Mouse (Mus musculus): Measurements from ENCODE around the gene Pacsin1. TPM values are rescaled to one million over a fixed set of nuclear protein-coding genes. Genes with fewer than 3 reads are reported as not detected.
"Not testable (repeated sequence)": the region's sequence is repeated elsewhere in the genome, so short reads cannot be mapped to it uniquely, and the experiment has no call there.

Pacsin1 gene
- polyA plus RNA-seq, 1 experiment from 2014 or later: 32.1 TPM

- no peaks in the 10 kb centered on the region for H3K36me3 ChIP-seq
- 9% methylated on average over 91 of the region's 91 CpGs for WGBS
- no peaks in the 10 kb centered on the region for H3K9me3 ChIP-seq
- peaks cover 48% of the 10 kb centered on the region for H3K4me1 ChIP-seq
- H3K27me3 ChIP-seq: no peaks in the 10 kb centered on the region
- H3K9ac ChIP-seq (replicated peaks): peak within 1 kb of the TSS; percentile 97
- H3K4me2 ChIP-seq (replicated peaks): peak within 1 kb of the TSS; percentile 79
- H3K27ac ChIP-seq (replicated peaks): peak within 1 kb of the TSS; percentile 96
- ATAC-seq (replicated peaks): peak; percentile 88
- peak within 1 kb of the TSS; percentile 95 for H3K4me3 ChIP-seq
Observed at GRCm38 (mm10) chr17:27623360-27624326, 31.7 kb upstream of the Pacsin1 start, which contains the start of gene Nudt3. Gene Nudt3 (minus strand): TSS chr17:27623495.

- 36% methylated on average over 7 of the region's 7 CpGs for WGBS
- H3K4me1 ChIP-seq: peaks cover 31% of the 10 kb centered on the region
- H3K9ac ChIP-seq (replicated peaks): no peak overlapping the region
- no peak for ATAC-seq (replicated peaks)
- no peak overlapping the region for H3K4me2 ChIP-seq (replicated peaks)
- no peak overlapping the region for H3K4me3 ChIP-seq
- no peaks in the 10 kb centered on the region for H3K9me3 ChIP-seq
- no peaks in the 10 kb centered on the region for H3K27me3 ChIP-seq
- no peak overlapping the region for H3K27ac ChIP-seq (replicated peaks)
- peaks cover 11% of the 10 kb centered on the region for H3K36me3 ChIP-seq
Observed at GRCm38 (mm10) chr17:27625455-27626251, 29.7 kb upstream of the Pacsin1 start.

- no peak overlapping the region for H3K9ac ChIP-seq (replicated peaks)
- H3K27me3 ChIP-seq: no peaks in the 10 kb centered on the region
- H3K9me3 ChIP-seq: no peaks in the 10 kb centered on the region
- H3K4me1 ChIP-seq: peaks cover 21% of the 10 kb centered on the region
- WGBS: 8% methylated on average over 5 of the region's 5 CpGs
- no peak overlapping the region for H3K4me2 ChIP-seq (replicated peaks)
- 0 out of 2 replicates have a peak, but pooled peaks have one; percentile 4 for ATAC-seq (replicated peaks)
- H3K36me3 ChIP-seq: peaks cover 22% of the 10 kb centered on the region
- no peak overlapping the region for H3K4me3 ChIP-seq
- peak overlapping the region; percentile 54 for H3K27ac ChIP-seq (replicated peaks)
Observed at GRCm38 (mm10) chr17:27626681-27627080, 28.6 kb upstream of the Pacsin1 start.

GRCm38 (mm10) chr17:27627451-27627850 lies 27.9 kb upstream of the Pacsin1 start:
- H3K27ac ChIP-seq (replicated peaks): no peak overlapping the region
- H3K4me3 ChIP-seq: no peak overlapping the region
- no peaks in the 10 kb centered on the region for H3K27me3 ChIP-seq
- no peaks in the 10 kb centered on the region for H3K9me3 ChIP-seq
- no peak overlapping the region for H3K9ac ChIP-seq (replicated peaks)
- peaks cover 23% of the 10 kb centered on the region for H3K4me1 ChIP-seq
- 40% methylated on average over 5 of the region's 5 CpGs for WGBS
- H3K36me3 ChIP-seq: peaks cover 29% of the 10 kb centered on the region
- ATAC-seq (replicated peaks): no peak
- no peak overlapping the region for H3K4me2 ChIP-seq (replicated peaks)

GRCm38 (mm10) chr17:27628376-27628775 lies 26.9 kb upstream of the Pacsin1 start:
- H3K9me3 ChIP-seq: no peaks in the 10 kb centered on the region
- H3K4me3 ChIP-seq: no peak overlapping the region
- no peak overlapping the region for H3K9ac ChIP-seq (replicated peaks)
- H3K4me2 ChIP-seq (replicated peaks): no peak overlapping the region
- H3K4me1 ChIP-seq: peaks cover 32% of the 10 kb centered on the region
- no peaks in the 10 kb centered on the region for H3K27me3 ChIP-seq
- H3K27ac ChIP-seq (replicated peaks): no peak overlapping the region
- ATAC-seq (replicated peaks): no peak
- H3K36me3 ChIP-seq: peaks cover 39% of the 10 kb centered on the region
- WGBS: 89% methylated on average over 8 of the region's 8 CpGs

- H3K27ac ChIP-seq (replicated peaks): no peak overlapping the region
- H3K4me2 ChIP-seq (replicated peaks): no peak overlapping the region
- H3K4me3 ChIP-seq: no peak overlapping the region
- no peaks in the 10 kb centered on the region for H3K27me3 ChIP-seq
- no peaks in the 10 kb centered on the region for H3K9me3 ChIP-seq
- peaks cover 40% of the 10 kb centered on the region for H3K36me3 ChIP-seq
- H3K9ac ChIP-seq (replicated peaks): no peak overlapping the region
- H3K4me1 ChIP-seq: peaks cover 34% of the 10 kb centered on the region
- WGBS: 68% methylated on average over 2 of the region's 2 CpGs
- ATAC-seq (replicated peaks): no peak
Observed at GRCm38 (mm10) chr17:27629249-27630020, 25.9 kb upstream of the Pacsin1 start.

- WGBS: under 1% methylated on average over 72 of the region's 72 CpGs
- H3K9me3 ChIP-seq: no peaks in the 10 kb centered on the region
- peak within 1 kb of the TSS; percentile 70 for H3K4me2 ChIP-seq (replicated peaks)
- H3K9ac ChIP-seq (replicated peaks): peak within 1 kb of the TSS; percentile 82
- H3K36me3 ChIP-seq: peaks cover 35% of the 10 kb centered on the region
- peak; percentile 99 for ATAC-seq (replicated peaks)
- peaks cover 33% of the 10 kb centered on the region for H3K4me1 ChIP-seq
- no peaks in the 10 kb centered on the region for H3K27me3 ChIP-seq
- peak within 1 kb of the TSS; percentile 85 for H3K4me3 ChIP-seq
- peak within 1 kb of the TSS; percentile 88 for H3K27ac ChIP-seq (replicated peaks)
Observed at GRCm38 (mm10) chr17:27634871-27635574, 20.3 kb upstream of the Pacsin1 start, which contains the start of gene RPS10-NUDT3. Gene RPS10-NUDT3 (minus strand): TSS chr17:27635222.

- Histone ChIP-seq H3K4me2 (replicated peaks) (peak overlapping the region; percentile 70), H3K9ac (replicated peaks) (peak overlapping the region; percentile 82), H3K36me3 (peaks cover 30% of the 10 kb centered on the region), H3K4me3 (peak overlapping the region; percentile 85), H3K27ac (replicated peaks) (peak overlapping the region; percentile 88), H3K4me1 (peaks cover 33% of the 10 kb centered on the region)
- not testable (repeated sequence) for H3K27me3 ChIP-seq; ATAC-seq (replicated peaks); H3K9me3 ChIP-seq
- WGBS: 44% methylated on average over 9 of the region's 9 CpGs
Observed at GRCm38 (mm10) chr17:27635575-27635903, 19.8 kb upstream of the Pacsin1 start.

GRCm38 (mm10) chr17:27636132-27637020 lies 18.9 kb upstream of the Pacsin1 start, which contains the start of gene Rps10:
Gene Rps10 (minus strand): TSS chr17:27636669.
- peaks cover 22% of the 10 kb centered on the region for H3K36me3 ChIP-seq
- WGBS: 45% methylated on average over 18 of the region's 18 CpGs
- peak within 1 kb of the TSS; percentile 82 for H3K9ac ChIP-seq (replicated peaks)

GRCm38 (mm10) chr17:27637333-27637732 lies 18.0 kb upstream of the Pacsin1 start:
- H3K4me1 ChIP-seq: peaks cover 34% of the 10 kb centered on the region
- H3K4me3 ChIP-seq: no peak overlapping the region
- WGBS: 65% methylated on average over 9 of the region's 9 CpGs
- H3K27me3 ChIP-seq: no peaks in the 10 kb centered on the region
- H3K9me3 ChIP-seq: no peaks in the 10 kb centered on the region
- no peak for ATAC-seq (replicated peaks)
- H3K4me2 ChIP-seq (replicated peaks): no peak overlapping the region
- H3K9ac ChIP-seq (replicated peaks): no peak overlapping the region
- H3K36me3 ChIP-seq: peaks cover 12% of the 10 kb centered on the region
- no peak overlapping the region for H3K27ac ChIP-seq (replicated peaks)

More at GRCm38 (mm10) chr17:27636132-27637020, 18.9 kb upstream of the Pacsin1 start, which contains the start of gene Rps10:
- no peak for ATAC-seq (replicated peaks)
- Histone ChIP-seq H3K4me3 (peak within 1 kb of the TSS; percentile 85), H3K27ac (replicated peaks) (peak within 1 kb of the TSS; percentile 88), H3K4me2 (replicated peaks) (peak within 1 kb of the TSS; percentile 70), H3K9me3 (no peaks in the 10 kb centered on the region), H3K4me1 (peaks cover 33% of the 10 kb centered on the region), H3K27me3 (no peaks in the 10 kb centered on the region)
